Mouse (Mus musculus) urinary bladder, postnatal 10 days (tissue): Measurements from ENCODE around the gene Tmem132d.

Experiments used
- DNase-seq: peaks from one replicate; pipeline ENCODE4 v3.0.0; 2022; ENCODE audit warnings: low spot score

The Tmem132d gene

GRCm38 (mm10) chr5:128432916-128433315 lies at the start of gene Tmem132d:
Tmem132d (minus strand) TSS chr5:128433077.
- DNase-seq: no peak

- no peak for DNase-seq
Measured at GRCm38 (mm10) chr5:128480816-128481215, 47.9 kb upstream of the Tmem132d start.

- no peak for DNase-seq
Measured at GRCm38 (mm10) chr5:128475372-128475771, 42.5 kb upstream of the Tmem132d start.

GRCm38 (mm10) chr5:128469812-128470211 lies 36.9 kb upstream of the Tmem132d start:
- no peak for DNase-seq

GRCm38 (mm10) chr5:128464514-128464913 lies 31.6 kb upstream of the Tmem132d start:
- DNase-seq: no peak

- no peak for DNase-seq
Measured at GRCm38 (mm10) chr5:128460605-128461004, 27.7 kb upstream of the Tmem132d start.

- DNase-seq: no peak
Measured at GRCm38 (mm10) chr5:128455732-128456131, 22.9 kb upstream of the Tmem132d start.

GRCm38 (mm10) chr5:128452196-128452595 lies 19.3 kb upstream of the Tmem132d start:
- no peak for DNase-seq

- no peak for DNase-seq
Measured at GRCm38 (mm10) chr5:128450808-128451207, 17.9 kb upstream of the Tmem132d start.

- no peak for DNase-seq
Measured at GRCm38 (mm10) chr5:128444876-128445275, 12.0 kb upstream of the Tmem132d start.

GRCm38 (mm10) chr5:128443848-128444247 lies 11.0 kb upstream of the Tmem132d start:
- no peak for DNase-seq

GRCm38 (mm10) chr5:128441121-128441520 lies 8.2 kb upstream of the Tmem132d start:
- no peak for DNase-seq

GRCm38 (mm10) chr5:128439828-128440227 lies 7.0 kb upstream of the Tmem132d start:
- DNase-seq: no peak

GRCm38 (mm10) chr5:128438078-128438477 lies 5.2 kb upstream of the Tmem132d start:
- DNase-seq: no peak

GRCm38 (mm10) chr5:128436909-128437308 lies 4.0 kb upstream of the Tmem132d start:
- no peak for DNase-seq

GRCm38 (mm10) chr5:128435683-128436082 lies 2.8 kb upstream of the Tmem132d start:
- no peak for DNase-seq

GRCm38 (mm10) chr5:128433786-128434185 lies 909 bp upstream of the Tmem132d start:
- no peak for DNase-seq

- DNase-seq: no peak
Measured at GRCm38 (mm10) chr5:128432422-128432821, 455 bp downstream of the Tmem132d start.

- no peak for DNase-seq
Measured at GRCm38 (mm10) chr5:128424636-128425035, 8.2 kb downstream of the Tmem132d start.

GRCm38 (mm10) chr5:128424213-128424612 lies 8.7 kb downstream of the Tmem132d start:
- no peak for DNase-seq

GRCm38 (mm10) chr5:128422090-128422489 lies 10.8 kb downstream of the Tmem132d start:
- DNase-seq: no peak

- DNase-seq: no peak
Measured at GRCm38 (mm10) chr5:128418149-128418710, 14.6 kb downstream of the Tmem132d start.

GRCm38 (mm10) chr5:128414056-128414455 lies 18.8 kb downstream of the Tmem132d start:
- no peak for DNase-seq

GRCm38 (mm10) chr5:128412306-128412705 lies 20.6 kb downstream of the Tmem132d start:
- DNase-seq: no peak
